Mouse (Mus musculus) forebrain, postnatal 0 days (tissue): ENCODE measurements at regions not wholly inside any gene's neighbourhood (a gene's known extent, or its start where the extent isn't known, plus 50 kb on each side); places are given as distances from the start of the nearest gene placed in this dataset.
A peak's percentile ranks its signal among the peaks of the same experiment; 100 is the strongest.

ENCODE experiments used
- ATAC-seq: fragments of 200-750 bp; cut with Nextera tagmentation; 2 replicates; pipeline ENCODE4 v1.8.0; 2017; ENCODE audit warnings: mild to moderate bottlenecking, moderate library complexity
- DNase-seq: peaks from one replicate; pipeline ENCODE4 v3.0.0-alpha.2; 2015
- H3K27ac ChIP-seq: fragments of 300-500 bp; sonication (generic); 2 replicates; pipeline ENCODE4 v1.5.1; 2014; ENCODE audit warnings: low read depth, mild to moderate bottlenecking, antibody characterized with exemption, low read length, moderate library complexity, mixed read lengths
- H3K27me3 ChIP-seq: fragments of 300-500 bp; sonication (generic); 2 replicates; pipeline ENCODE4 v1.6.1; 2014; ENCODE audit warnings: mild to moderate bottlenecking, low read length, mixed read lengths; ENCODE audit not compliant: insufficient read depth
- H3K36me3 ChIP-seq: fragments of 300-500 bp; sonication (generic); 2 replicates; pipeline ENCODE4 v1.6.1; 2014; ENCODE audit warnings: mild to moderate bottlenecking, moderate library complexity; ENCODE audit not compliant: insufficient read depth
- H3K4me1 ChIP-seq: fragments of 300-500 bp; sonication (generic); 2 replicates; pipeline ENCODE4 v1.6.1; 2014; ENCODE audit warnings: antibody characterized with exemption; ENCODE audit not compliant: insufficient read depth
- H3K4me2 ChIP-seq: fragments of 300-500 bp; sonication (generic); 2 replicates; pipeline ENCODE4 v1.6.1; 2014; ENCODE audit warnings: low read depth, mild to moderate bottlenecking, moderate library complexity
- H3K4me3 ChIP-seq: fragments of 300-500 bp; sonication (generic); 2 replicates; pipeline ENCODE4 v1.5.1; 2014; ENCODE audit warnings: low read depth, low read length, mixed read lengths
- H3K9ac ChIP-seq: fragments of 300-500 bp; sonication (generic); 2 replicates; pipeline ENCODE4 v1.6.1; 2014; ENCODE audit warnings: mild to moderate bottlenecking
- H3K9me3 ChIP-seq: fragments of 300-500 bp; sonication (generic); 2 replicates; pipeline ENCODE4 v1.6.1; 2016; ENCODE audit warnings: low read length
- CTCF ChIP-seq: sonication (generic); IDR thresholded peaks from 2 replicates; pipeline ENCODE4 v1.5.1; 2016; ENCODE audit warnings: antibody characterized with exemption, control low read depth, low read depth
- WGBS: fragments of 180-500 bp; shearing (Covaris S2); extraction: QIAGEN DNeasy Blood & Tissue Kit; methylation state at CpG from one replicate; pipeline ENCODE4 v1.1.7; 2014; 5-methylcytosine and 5-hydroxymethylcytosine counted together

- Histone ChIP-seq H3K27me3 (peaks cover 10% of the 10 kb centered on the region), H3K4me1 (peaks cover 10% of the 10 kb centered on the region), H3K9ac (0 out of 2 replicates have a peak overlapping the region, but pooled peaks have one; percentile 18), H3K9me3 (no peaks in the 10 kb centered on the region), H3K27ac (no peak overlapping the region), H3K4me2 (peak overlapping the region; percentile 54), H3K36me3 (no peaks in the 10 kb centered on the region), H3K4me3 (peak overlapping the region; percentile 31)
- peak; percentile 59 for ATAC-seq
- WGBS: 1% methylated on average over 53 of the region's 53 CpGs
- no peak for TF ChIP-seq CTCF
- DNase-seq: peak; percentile 61
Observed at GRCm38 (mm10) chr9:46443191-46444095, 123.7 kb upstream of the 4931429L15Rik start.

- Histone ChIP-seq H3K27me3 (peaks cover 10% of the 10 kb centered on the region), H3K4me2 (peak overlapping the region; percentile 54), H3K4me1 (peaks cover 10% of the 10 kb centered on the region), H3K9me3 (no peaks in the 10 kb centered on the region), H3K9ac (0 out of 2 replicates have a peak overlapping the region, but pooled peaks have one; percentile 18), H3K27ac (no peak overlapping the region), H3K4me3 (peak overlapping the region; percentile 31), H3K36me3 (no peaks in the 10 kb centered on the region)
- TF ChIP-seq CTCF: peak; percentile 15; the same call in 1 of the 2 replicates
- ATAC-seq (peak; percentile 69), DNase-seq (peak; percentile 49)
- 3% methylated on average over 19 of the region's 19 CpGs for WGBS
Observed at GRCm38 (mm10) chr9:46442739-46443181, 123.0 kb upstream of the 4931429L15Rik start.

GRCm38 (mm10) chr9:46440226-46440625, 120.4 kb upstream of the 4931429L15Rik start:
- WGBS: 73% methylated on average over 5 of the region's 5 CpGs
- H3K9ac ChIP-seq: no peak overlapping the region
- H3K4me2 ChIP-seq: no peak overlapping the region
- ATAC-seq: no peak
- H3K4me3 ChIP-seq: no peak overlapping the region
- no peaks in the 10 kb centered on the region for H3K36me3 ChIP-seq
- DNase-seq: no peak
- peaks cover 10% of the 10 kb centered on the region for H3K27me3 ChIP-seq
- H3K9me3 ChIP-seq: no peaks in the 10 kb centered on the region
- no peak for TF ChIP-seq CTCF
- peaks cover 10% of the 10 kb centered on the region for H3K4me1 ChIP-seq
- no peak overlapping the region for H3K27ac ChIP-seq

- Histone ChIP-seq H3K4me3 (no peak overlapping the region), H3K9ac (no peak overlapping the region), H3K4me1 (no peaks in the 10 kb centered on the region), H3K36me3 (no peaks in the 10 kb centered on the region), H3K4me2 (no peak overlapping the region), H3K27ac (no peak overlapping the region), H3K9me3 (no peaks in the 10 kb centered on the region), H3K27me3 (peaks cover 2% of the 10 kb centered on the region; the same call in 1 of the 2 replicates)
- WGBS: 38% methylated on average over 3 of the region's 3 CpGs
- no peak for TF ChIP-seq CTCF
- ATAC-seq: no peak; the same call in 1 of the 2 replicates
- DNase-seq: peak; percentile 81
Observed at GRCm38 (mm10) chr9:46434700-46435099, 114.9 kb upstream of the 4931429L15Rik start.

GRCm38 (mm10) chr9:46433716-46434115, 113.9 kb upstream of the 4931429L15Rik start:
- H3K9ac ChIP-seq: no peak overlapping the region
- WGBS: 85% methylated on average over 5 of the region's 5 CpGs
- DNase-seq: no peak

GRCm38 (mm10) chr9:46431053-46431452, 111.3 kb upstream of the 4931429L15Rik start:
- Histone ChIP-seq H3K9me3 (no peaks in the 10 kb centered on the region), H3K9ac (no peak overlapping the region), H3K27ac (no peak overlapping the region), H3K4me2 (no peak overlapping the region), H3K27me3 (no peaks in the 10 kb centered on the region), H3K4me1 (no peaks in the 10 kb centered on the region), H3K4me3 (no peak overlapping the region), H3K36me3 (no peaks in the 10 kb centered on the region)
- no peak for DNase-seq
- 46% methylated on average over 13 of the region's 13 CpGs for WGBS
- no peak for TF ChIP-seq CTCF
- ATAC-seq: no peak

More at GRCm38 (mm10) chr9:46433716-46434115, 113.9 kb upstream of the 4931429L15Rik start:
- Histone ChIP-seq H3K4me2 (no peak overlapping the region), H3K27me3 (no peaks in the 10 kb centered on the region), H3K9me3 (no peaks in the 10 kb centered on the region), H3K4me3 (no peak overlapping the region), H3K27ac (no peak overlapping the region), H3K4me1 (no peaks in the 10 kb centered on the region), H3K36me3 (no peaks in the 10 kb centered on the region)
- no peak for ATAC-seq
- peak; percentile 32 for TF ChIP-seq CTCF
